Mouse (Mus musculus): ENCODE data around the gene Rpp21.

The Rpp21 gene

GRCm38 (mm10) chr17:36233572-36233971 lies 24.3 kb downstream of the Rpp21 start:
- DNase-seq: no peak

GRCm38 (mm10) chr17:36231318-36231717 lies 26.6 kb downstream of the Rpp21 start:
- peak; percentile 85 for DNase-seq

GRCm38 (mm10) chr17:36229046-36229445 lies 28.8 kb downstream of the Rpp21 start:
- DNase-seq: peak; percentile 45

- DNase-seq: peak; percentile 77
Measured at GRCm38 (mm10) chr17:36226921-36227320, 30.9 kb downstream of the Rpp21 start.

DNA sequence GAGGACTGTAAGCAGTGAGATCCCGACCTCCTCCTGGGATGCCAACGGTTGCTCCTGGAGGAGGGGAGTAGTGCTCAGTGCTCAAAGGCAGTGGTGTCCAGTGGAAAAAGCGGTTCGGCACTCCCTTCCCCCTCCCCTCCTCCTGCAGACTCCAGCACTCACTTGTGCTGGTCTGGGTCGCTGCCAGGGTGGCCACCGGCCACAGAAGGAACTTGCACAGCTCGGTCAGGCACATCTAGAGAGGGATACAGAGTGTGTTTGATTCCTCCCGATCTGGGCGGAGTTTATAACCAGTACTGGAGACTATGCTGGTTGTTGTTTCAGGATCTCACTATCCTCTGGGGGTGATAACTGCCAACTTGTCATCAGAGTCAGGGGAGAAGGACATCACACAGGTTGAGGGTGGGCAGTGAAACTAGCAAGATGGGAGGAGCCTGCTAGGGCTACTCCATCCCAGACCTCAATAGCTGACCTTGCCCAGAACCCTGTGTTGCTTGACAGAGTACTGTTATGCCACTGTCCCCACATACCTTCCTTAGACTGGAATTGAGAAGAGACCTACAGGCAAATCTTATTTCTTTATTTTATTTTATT lies 32.5 kb downstream of the Rpp21 start:
- no peak for DNase-seq

DNA sequence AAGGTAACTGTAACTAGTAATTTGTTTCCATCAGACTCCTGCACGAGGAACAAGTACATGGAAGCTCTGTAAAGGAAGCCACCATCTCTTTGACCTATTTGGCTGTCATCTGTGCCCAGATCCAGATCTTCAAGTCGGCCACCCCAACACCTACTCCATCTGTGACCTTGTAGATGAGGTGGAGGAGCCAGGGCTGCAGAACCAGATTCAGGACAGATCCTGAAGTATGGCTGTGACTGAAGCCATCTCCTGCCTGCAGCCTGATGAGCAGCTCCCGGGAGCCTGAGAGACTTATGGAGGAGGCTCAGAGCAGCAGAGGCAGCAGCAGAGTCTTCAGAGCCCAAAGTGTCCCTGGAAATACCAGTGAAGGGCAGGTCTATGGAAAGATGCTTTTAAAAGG lies 33.4 kb downstream of the Rpp21 start:
- DNase-seq: no peak

- DNase-seq: no peak
Measured at GRCm38 (mm10) chr17:36218594-36219155, 39.2 kb downstream of the Rpp21 start.

DNA sequence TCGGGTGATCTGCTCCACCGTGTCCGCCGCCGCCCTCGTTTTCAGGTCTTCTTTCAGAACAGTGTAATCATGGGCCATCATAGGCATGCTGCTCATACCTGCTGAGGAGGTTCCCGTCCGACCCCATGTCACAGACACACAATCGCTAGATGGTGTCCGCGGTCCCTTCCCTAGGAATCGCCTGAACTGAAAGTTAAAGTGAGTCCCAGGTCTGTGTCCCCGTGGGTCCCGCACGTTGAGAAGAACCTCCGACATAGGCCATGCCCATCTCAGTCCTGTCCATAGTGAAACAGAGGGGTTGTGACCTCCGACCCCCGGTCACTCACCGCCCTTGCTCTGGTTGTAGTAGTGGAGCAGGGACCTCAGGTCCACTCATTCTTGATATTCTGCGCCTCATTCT lies 42.3 kb downstream of the Rpp21 start:
- DNase-seq: no peak

DNA sequence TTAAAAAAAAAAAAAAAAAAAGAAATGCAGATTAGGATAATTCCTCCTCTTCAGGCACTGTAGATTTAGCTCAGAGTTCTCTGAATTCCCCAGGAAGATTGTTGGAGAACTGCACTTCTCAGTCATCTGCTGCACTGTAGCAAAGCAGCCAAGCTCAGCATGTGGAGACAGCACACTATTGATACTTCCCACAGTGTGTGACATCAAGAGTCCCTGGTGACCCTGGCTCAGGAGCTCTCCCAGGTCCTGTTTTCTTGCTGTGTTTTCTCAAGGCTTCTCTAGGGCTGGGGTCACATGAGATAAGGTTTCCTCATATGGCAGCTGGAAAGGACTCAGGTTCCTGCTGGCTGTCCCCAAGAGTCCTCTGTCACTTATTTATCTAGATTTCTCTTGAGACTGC lies 51.0 kb downstream of the Rpp21 start:
- DNase-seq: no peak

- DNase-seq: no peak
Measured at GRCm38 (mm10) chr17:36205862-36206261, 52.0 kb downstream of the Rpp21 start.
